Mouse (Mus musculus): ENCODE results near the gene Gpr25. TPM values are rescaled to one million over a fixed set of nuclear protein-coding genes. Genes with fewer than 3 reads are reported as not detected.

Gene Gpr25
- polyA plus RNA-seq, 1 experiment from 2014 or later: not detected

GRCm38 (mm10) chr1:136230201-136230600, 30.5 kb downstream of the Gpr25 start:
- Histone ChIP-seq H3K27ac (ENCODE audit: low read length) (peak overlapping the region; percentile 88), H3K9ac (ENCODE audit: low read length) (peak overlapping the region; percentile 64), H3K4me2 (ENCODE audit: low read depth, low read length) (peak overlapping the region; percentile 70), H3K9me3 (replicated peaks; ENCODE audit: control insufficient read depth, low read length) (no peaks in the 10 kb centered on the region), H3K4me1 (ENCODE audit: control insufficient read depth, insufficient read depth, low read length) (peaks cover 40% of the 10 kb centered on the region), H3K36me3 (ENCODE audit: control insufficient read depth, insufficient read depth, low read length) (no peaks in the 10 kb centered on the region), H3K27me3 (ENCODE audit: control insufficient read depth, insufficient read depth, low read length) (no peaks in the 10 kb centered on the region), H3K4me3 (replicated peaks; ENCODE audit: low read length) (peak overlapping the region; percentile 59)
- peak; percentile 54; the same call in 1 of the 2 replicates for ATAC-seq (ENCODE audit: insufficient read depth, low FRiP score)
- WGBS: 44% methylated on average over 11 of the region's 11 CpGs

GRCm38 (mm10) chr1:136229040-136229373, 31.7 kb downstream of the Gpr25 start:
- ATAC-seq (ENCODE audit: insufficient read depth, low FRiP score): peak; percentile 45
- H3K4me1 ChIP-seq (ENCODE audit: control insufficient read depth, insufficient read depth, low read length): peaks cover 49% of the 10 kb centered on the region

GRCm38 (mm10) chr1:136228328-136229039, 32.2 kb downstream of the Gpr25 start:
- Histone ChIP-seq H3K4me3 (replicated peaks; ENCODE audit: low read length) (peak overlapping the region; percentile 59), H3K4me2 (ENCODE audit: low read depth, low read length) (peak overlapping the region; percentile 70), H3K9ac (ENCODE audit: low read length) (peak overlapping the region; percentile 64), H3K27ac (ENCODE audit: low read length) (peak overlapping the region; percentile 88), H3K4me1 (ENCODE audit: control insufficient read depth, insufficient read depth, low read length) (peaks cover 52% of the 10 kb centered on the region), H3K9me3 (replicated peaks; ENCODE audit: control insufficient read depth, low read length) (no peaks in the 10 kb centered on the region), H3K36me3 (ENCODE audit: control insufficient read depth, insufficient read depth, low read length) (no peaks in the 10 kb centered on the region), H3K27me3 (ENCODE audit: control insufficient read depth, insufficient read depth, low read length) (no peaks in the 10 kb centered on the region)
- ATAC-seq (ENCODE audit: insufficient read depth, low FRiP score): peak; percentile 35
- WGBS: 19% methylated on average over 13 of the region's 13 CpGs

More at GRCm38 (mm10) chr1:136229040-136229373, 31.7 kb downstream of the Gpr25 start:
- Histone ChIP-seq H3K27ac (ENCODE audit: low read length) (peak overlapping the region; percentile 88), H3K36me3 (ENCODE audit: control insufficient read depth, insufficient read depth, low read length) (no peaks in the 10 kb centered on the region), H3K4me3 (replicated peaks; ENCODE audit: low read length) (peak overlapping the region; percentile 59), H3K4me2 (ENCODE audit: low read depth, low read length) (peak overlapping the region; percentile 70), H3K27me3 (ENCODE audit: control insufficient read depth, insufficient read depth, low read length) (no peaks in the 10 kb centered on the region), H3K9ac (ENCODE audit: low read length) (peak overlapping the region; percentile 64), H3K9me3 (replicated peaks; ENCODE audit: control insufficient read depth, low read length) (no peaks in the 10 kb centered on the region)
- 35% methylated on average over 6 of the region's 6 CpGs for WGBS

GRCm38 (mm10) chr1:136227870-136228269, 32.8 kb downstream of the Gpr25 start:
- Histone ChIP-seq H3K4me2 (ENCODE audit: low read depth, low read length) (peak overlapping the region; percentile 70), H3K36me3 (ENCODE audit: control insufficient read depth, insufficient read depth, low read length) (no peaks in the 10 kb centered on the region), H3K4me3 (replicated peaks; ENCODE audit: low read length) (peak overlapping the region; percentile 59), H3K4me1 (ENCODE audit: control insufficient read depth, insufficient read depth, low read length) (peaks cover 46% of the 10 kb centered on the region), H3K27me3 (ENCODE audit: control insufficient read depth, insufficient read depth, low read length) (no peaks in the 10 kb centered on the region), H3K9me3 (replicated peaks; ENCODE audit: control insufficient read depth, low read length) (no peaks in the 10 kb centered on the region), H3K9ac (ENCODE audit: low read length) (peak overlapping the region; percentile 64), H3K27ac (ENCODE audit: low read length) (peak overlapping the region; percentile 88; the same call in 1 of the 2 replicates)
- ATAC-seq (ENCODE audit: insufficient read depth, low FRiP score): no peak
- WGBS: 37% methylated on average over 4 of the region's 4 CpGs

GRCm38 (mm10) chr1:136226626-136227025, 34.0 kb downstream of the Gpr25 start:
- Histone ChIP-seq H3K9me3 (replicated peaks; ENCODE audit: control insufficient read depth, low read length) (no peaks in the 10 kb centered on the region), H3K4me3 (replicated peaks; ENCODE audit: low read length) (no peak overlapping the region), H3K4me1 (ENCODE audit: control insufficient read depth, insufficient read depth, low read length) (peaks cover 44% of the 10 kb centered on the region), H3K36me3 (ENCODE audit: control insufficient read depth, insufficient read depth, low read length) (no peaks in the 10 kb centered on the region), H3K9ac (ENCODE audit: low read length) (no peak overlapping the region), H3K4me2 (ENCODE audit: low read depth, low read length) (no peak overlapping the region), H3K27ac (ENCODE audit: low read length) (no peak overlapping the region), H3K27me3 (ENCODE audit: control insufficient read depth, insufficient read depth, low read length) (no peaks in the 10 kb centered on the region)
- WGBS: 81% methylated on average over 8 of the region's 8 CpGs
- no peak for ATAC-seq (ENCODE audit: insufficient read depth, low FRiP score)

- Histone ChIP-seq H3K9ac (ENCODE audit: low read length) (no peak overlapping the region), H3K9me3 (replicated peaks; ENCODE audit: control insufficient read depth, low read length) (no peaks in the 10 kb centered on the region), H3K27me3 (ENCODE audit: control insufficient read depth, insufficient read depth, low read length) (no peaks in the 10 kb centered on the region), H3K4me1 (ENCODE audit: control insufficient read depth, insufficient read depth, low read length) (peaks cover 45% of the 10 kb centered on the region), H3K36me3 (ENCODE audit: control insufficient read depth, insufficient read depth, low read length) (no peaks in the 10 kb centered on the region), H3K4me2 (ENCODE audit: low read depth, low read length) (no peak overlapping the region), H3K27ac (ENCODE audit: low read length) (no peak overlapping the region), H3K4me3 (replicated peaks; ENCODE audit: low read length) (no peak overlapping the region)
- 96% methylated on average over 8 of the region's 8 CpGs for WGBS
- ATAC-seq (ENCODE audit: insufficient read depth, low FRiP score): no peak
Measured at GRCm38 (mm10) chr1:136225846-136226245, 34.8 kb downstream of the Gpr25 start.

GRCm38 (mm10) chr1:136223758-136224342, 36.8 kb downstream of the Gpr25 start:
- H3K27ac ChIP-seq (ENCODE audit: low read length): peak overlapping the region; percentile 74
- H3K9ac ChIP-seq (ENCODE audit: low read length): no peak overlapping the region
- H3K4me3 ChIP-seq (replicated peaks; ENCODE audit: low read length): no peak overlapping the region
- peaks cover 48% of the 10 kb centered on the region for H3K4me1 ChIP-seq (ENCODE audit: control insufficient read depth, insufficient read depth, low read length)
- WGBS: 80% methylated on average over 10 of the region's 10 CpGs
- no peak overlapping the region for H3K4me2 ChIP-seq (ENCODE audit: low read depth, low read length)
- ATAC-seq (ENCODE audit: insufficient read depth, low FRiP score): no peak
- H3K36me3 ChIP-seq (ENCODE audit: control insufficient read depth, insufficient read depth, low read length): no peaks in the 10 kb centered on the region; the same call in 1 of the 2 replicates
- no peaks in the 10 kb centered on the region for H3K9me3 ChIP-seq (replicated peaks; ENCODE audit: control insufficient read depth, low read length)
- no peaks in the 10 kb centered on the region for H3K27me3 ChIP-seq (ENCODE audit: control insufficient read depth, insufficient read depth, low read length)

GRCm38 (mm10) chr1:136222386-136222785, 38.3 kb downstream of the Gpr25 start:
- no peaks in the 10 kb centered on the region for H3K9me3 ChIP-seq (replicated peaks; ENCODE audit: control insufficient read depth, low read length)
- no peak for ATAC-seq (ENCODE audit: insufficient read depth, low FRiP score)
- 64% methylated on average over 10 of the region's 10 CpGs for WGBS
- H3K27me3 ChIP-seq (ENCODE audit: control insufficient read depth, insufficient read depth, low read length): no peaks in the 10 kb centered on the region
- peaks cover 39% of the 10 kb centered on the region for H3K4me1 ChIP-seq (ENCODE audit: control insufficient read depth, insufficient read depth, low read length)
- no peak overlapping the region for H3K4me3 ChIP-seq (replicated peaks; ENCODE audit: low read length)
- no peaks in the 10 kb centered on the region; the same call in 1 of the 2 replicates for H3K36me3 ChIP-seq (ENCODE audit: control insufficient read depth, insufficient read depth, low read length)
- H3K9ac ChIP-seq (ENCODE audit: low read length): no peak overlapping the region
- no peak overlapping the region for H3K27ac ChIP-seq (ENCODE audit: low read length)
- no peak overlapping the region for H3K4me2 ChIP-seq (ENCODE audit: low read depth, low read length)
